Mouse (Mus musculus) stomach, postnatal 0 days (tissue): ENCODE measurements around the gene Cma1. TPM values are rescaled to one million over a fixed set of nuclear protein-coding genes. Genes with fewer than 3 reads are reported as not detected.

Experiments used
- ATAC-seq: fragments of 200-750 bp; cut with Nextera tagmentation; 2 replicates; pipeline ENCODE4 v1.8.0; 2017; ENCODE audit not compliant: low FRiP score, low TSS enrichment
- DNase-seq: peaks from one replicate; pipeline ENCODE4 v3.0.0-alpha.2; 2016; ENCODE audit warnings: low spot score
- H3K27ac ChIP-seq: fragments of 300-500 bp; sonication (generic); replicated peaks from 2 replicates; pipeline ENCODE4 v1.5.1; 2014; ENCODE audit warnings: mild to moderate bottlenecking, control low read depth
- H3K27me3 ChIP-seq: fragments of 300-500 bp; sonication (generic); 2 replicates; pipeline ENCODE4 v1.6.1; 2014; ENCODE audit warnings: low read length; ENCODE audit not compliant: control insufficient read depth, insufficient read depth
- H3K36me3 ChIP-seq: fragments of 300-500 bp; sonication (generic); 2 replicates; pipeline ENCODE4 v1.6.1; 2014; ENCODE audit warnings: low read length, mixed read lengths; ENCODE audit not compliant: control insufficient read depth, insufficient read depth
- H3K4me1 ChIP-seq: fragments of 300-500 bp; sonication (generic); replicated peaks from 2 replicates; pipeline ENCODE4 v1.6.1; 2014; ENCODE audit warnings: antibody characterized with exemption; ENCODE audit not compliant: control insufficient read depth, insufficient read depth
- H3K4me2 ChIP-seq: fragments of 300-500 bp; sonication (generic); replicated peaks from 2 replicates; pipeline ENCODE4 v1.6.1; 2014; ENCODE audit warnings: low read depth, mild to moderate bottlenecking, control low read depth, moderate library complexity
- H3K4me3 ChIP-seq: fragments of 300-500 bp; sonication (generic); 2 replicates; pipeline ENCODE4 v1.5.1; 2014; ENCODE audit warnings: low read depth, low read length, control low read depth
- H3K9ac ChIP-seq: fragments of 300-500 bp; sonication (generic); 2 replicates; pipeline ENCODE4 v1.6.1; 2014; ENCODE audit warnings: mild to moderate bottlenecking, low read length, control low read depth, mixed read lengths
- H3K9me3 ChIP-seq: fragments of 300-500 bp; sonication (generic); 2 replicates; pipeline ENCODE4 v1.6.1; 2016; ENCODE audit warnings: low read length; ENCODE audit not compliant: control insufficient read depth
- CTCF ChIP-seq: IDR thresholded peaks from 2 replicates; pipeline ENCODE4 v1.5.1; 2016; ENCODE audit warnings: antibody characterized with exemption, low read depth, mild to moderate bottlenecking, moderate library complexity
- EP300 ChIP-seq: optimal IDR thresholded peaks from 2 replicates; pipeline ENCODE3; 2016; ENCODE audit warnings: antibody characterized with exemption
- WGBS: fragments of 180-500 bp; shearing (Covaris S2); extraction: QIAGEN DNeasy Blood & Tissue Kit; methylation state at CpG from one replicate; pipeline ENCODE4 v1.1.7; 2014; 5-methylcytosine and 5-hydroxymethylcytosine counted together
- polyA plus RNA-seq: library from polyadenylated mRNA; unstranded; fragments of >200 nt; fragmentation: Nextera tagmentation; extraction: Ambion mirVana; gene quantifications from 2 replicates; pipeline ENCODE4 v1.2.1, GENCODE M21; 2015

Gene Cma1
- polyA plus RNA-seq, 1 experiment from 2014 or later = 17.5 TPM

- Histone ChIP-seq H3K27me3 (no peaks in the 10 kb centered on the region), H3K4me2 (no peak overlapping the region), H3K9me3 (no peaks in the 10 kb centered on the region), H3K36me3 (no peaks in the 10 kb centered on the region), H3K9ac (no peak overlapping the region), H3K4me3 (no peak overlapping the region), H3K4me1 (no peaks in the 10 kb centered on the region), H3K27ac (no peak overlapping the region)
- 57% methylated on average over 7 of the region's 7 CpGs for WGBS
- no peak for ATAC-seq
- TF ChIP-seq CTCF (no peak), EP300 (no peak)
- DNase-seq = no peak
These were observed 21.8 kb downstream of the Cma1 start for GRCm38 (mm10) chr14:55922475-55923232.

GRCm38 (mm10) chr14:55918240-55919082 is 26.0 kb downstream of the Cma1 start:
- no peak overlapping the region for H3K4me2 ChIP-seq

GRCm38 (mm10) chr14:55913406-55913805 is 31.1 kb downstream of the Cma1 start:
- H3K4me2 ChIP-seq = no peak overlapping the region
- no peak overlapping the region for H3K4me3 ChIP-seq
- whole genome bisulfite sequencing = 51% methylated on average over 4 of the region's 4 CpGs
- ATAC-seq (no peak), DNase-seq (no peak)
- TF ChIP-seq EP300 = no peak
- no peak for TF ChIP-seq CTCF
- no peak overlapping the region for H3K9ac ChIP-seq
- H3K27ac ChIP-seq = no peak overlapping the region
- H3K4me1 ChIP-seq = no peaks in the 10 kb centered on the region
- no peaks in the 10 kb centered on the region for H3K9me3 ChIP-seq
- H3K27me3 ChIP-seq = no peaks in the 10 kb centered on the region
- H3K36me3 ChIP-seq = no peaks in the 10 kb centered on the region

More at GRCm38 (mm10) chr14:55918240-55919082, 26.0 kb downstream of the Cma1 start:
- H3K36me3 ChIP-seq = no peaks in the 10 kb centered on the region
- DNase-seq = peak; percentile 70
- H3K4me1 ChIP-seq = no peaks in the 10 kb centered on the region
- TF ChIP-seq EP300 (no peak), CTCF (peak; percentile 98)
- H3K9me3 ChIP-seq = no peaks in the 10 kb centered on the region
- 18% methylated on average over 14 of the region's 14 CpGs for WGBS
- no peak overlapping the region for H3K4me3 ChIP-seq
- no peaks in the 10 kb centered on the region for H3K27me3 ChIP-seq
- ATAC-seq = peak; percentile 86
- no peak overlapping the region for H3K9ac ChIP-seq
- H3K27ac ChIP-seq = no peak overlapping the region

GRCm38 (mm10) chr14:55905518-55905917 is 39.0 kb downstream of the Cma1 start:
- Histone ChIP-seq H3K36me3 (no peaks in the 10 kb centered on the region), H3K4me1 (no peaks in the 10 kb centered on the region), H3K4me3 (no peak overlapping the region), H3K9ac (no peak overlapping the region), H3K27me3 (no peaks in the 10 kb centered on the region), H3K4me2 (no peak overlapping the region), H3K9me3 (no peaks in the 10 kb centered on the region), H3K27ac (no peak overlapping the region)
- 14% methylated on average over 1 of the region's 1 CpGs for WGBS
- peak; percentile 51; the same call in 1 of the 2 replicates for ATAC-seq
- peak; percentile 65 for TF ChIP-seq CTCF
- TF ChIP-seq EP300 = no peak
- no peak for DNase-seq

GRCm38 (mm10) chr14:55900414-55900755 is 44.1 kb downstream of the Cma1 start:
- WGBS = 7% methylated on average over 12 of the region's 12 CpGs
- TF ChIP-seq EP300 (no peak), CTCF (no peak)
- H3K36me3 ChIP-seq = peaks cover 13% of the 10 kb centered on the region; the same call in 1 of the 2 replicates
- no peak for DNase-seq
- H3K9me3 ChIP-seq = no peaks in the 10 kb centered on the region
- no peaks in the 10 kb centered on the region for H3K4me1 ChIP-seq
- no peak for ATAC-seq
- no peaks in the 10 kb centered on the region for H3K27me3 ChIP-seq
- H3K9ac ChIP-seq = peak overlapping the region; percentile 85
- peak overlapping the region; percentile 90 for H3K4me2 ChIP-seq
- peak overlapping the region; percentile 51 for H3K4me3 ChIP-seq
- H3K27ac ChIP-seq = peak overlapping the region; percentile 73
